Mouse (Mus musculus): ENCODE measurements around the gene Mthfs. TPM values are rescaled to one million over a fixed set of nuclear protein-coding genes. Genes with fewer than 3 reads are reported as not detected.

Gene Mthfs
- polyA plus RNA-seq, 1 experiment from 2014 or later, result 17.4 TPM

GRCm38 (mm10) chr9:89263968-89264367, 53.5 kb downstream of the Mthfs start:
- no peaks in the 10 kb centered on the region for H3K9me3 ChIP-seq
- no peaks in the 10 kb centered on the region for H3K36me3 ChIP-seq
- H3K4me3 ChIP-seq, result no peak overlapping the region
- H3K27me3 ChIP-seq, result no peaks in the 10 kb centered on the region
- WGBS, result 93% methylated on average over 3 of the region's 3 CpGs
- H3K4me2 ChIP-seq (replicated peaks), result no peak overlapping the region
- no peak overlapping the region for H3K27ac ChIP-seq (replicated peaks)
- ATAC-seq (ENCODE audit: low FRiP score, low read depth), result no peak
- H3K4me1 ChIP-seq, result no peaks in the 10 kb centered on the region
- no peak overlapping the region for H3K9ac ChIP-seq (replicated peaks)

- 94% methylated on average over 1 of the region's 1 CpGs for whole genome bisulfite sequencing
- H3K4me3 ChIP-seq, result no peak overlapping the region
- ATAC-seq (ENCODE audit: low FRiP score, low read depth), result no peak
- H3K36me3 ChIP-seq, result no peaks in the 10 kb centered on the region
- H3K27me3 ChIP-seq, result no peaks in the 10 kb centered on the region
- H3K4me1 ChIP-seq, result no peaks in the 10 kb centered on the region
- no peak overlapping the region for H3K9ac ChIP-seq (replicated peaks)
- H3K27ac ChIP-seq (replicated peaks), result no peak overlapping the region
- H3K4me2 ChIP-seq (replicated peaks), result no peak overlapping the region
- no peaks in the 10 kb centered on the region for H3K9me3 ChIP-seq
Measured at GRCm38 (mm10) chr9:89264571-89264970, 54.1 kb downstream of the Mthfs start.

- no peaks in the 10 kb centered on the region for H3K9me3 ChIP-seq
- no peak overlapping the region for H3K4me3 ChIP-seq
- H3K4me1 ChIP-seq, result no peaks in the 10 kb centered on the region
- H3K4me2 ChIP-seq (replicated peaks), result no peak overlapping the region
- 80% methylated on average over 4 of the region's 4 CpGs for WGBS
- no peaks in the 10 kb centered on the region for H3K27me3 ChIP-seq
- no peak for ATAC-seq (ENCODE audit: low FRiP score, low read depth)
- H3K36me3 ChIP-seq, result no peaks in the 10 kb centered on the region
- no peak overlapping the region for H3K27ac ChIP-seq (replicated peaks)
- H3K9ac ChIP-seq (replicated peaks), result no peak overlapping the region
Measured at GRCm38 (mm10) chr9:89267093-89267492, 56.6 kb downstream of the Mthfs start.

- H3K4me2 ChIP-seq (replicated peaks), result no peak overlapping the region
- H3K4me1 ChIP-seq, result no peaks in the 10 kb centered on the region
- H3K4me3 ChIP-seq, result no peak overlapping the region
- WGBS, result 74% methylated on average over 5 of the region's 5 CpGs
- H3K27me3 ChIP-seq, result no peaks in the 10 kb centered on the region
- no peaks in the 10 kb centered on the region for H3K36me3 ChIP-seq
- ATAC-seq (ENCODE audit: low FRiP score, low read depth), result no peak
- no peak overlapping the region for H3K27ac ChIP-seq (replicated peaks)
- H3K9me3 ChIP-seq, result no peaks in the 10 kb centered on the region
- no peak overlapping the region for H3K9ac ChIP-seq (replicated peaks)
Measured at GRCm38 (mm10) chr9:89267572-89267971, 57.1 kb downstream of the Mthfs start.

GRCm38 (mm10) chr9:89270376-89270775, 59.9 kb downstream of the Mthfs start:
- H3K9me3 ChIP-seq, result no peaks in the 10 kb centered on the region
- ATAC-seq (ENCODE audit: low FRiP score, low read depth), result no peak
- no peak overlapping the region for H3K4me3 ChIP-seq
- no peaks in the 10 kb centered on the region for H3K4me1 ChIP-seq
- H3K9ac ChIP-seq (replicated peaks), result no peak overlapping the region
- H3K27ac ChIP-seq (replicated peaks), result no peak overlapping the region
- H3K36me3 ChIP-seq, result no peaks in the 10 kb centered on the region
- H3K4me2 ChIP-seq (replicated peaks), result no peak overlapping the region
- WGBS, result 89% methylated on average over 2 of the region's 2 CpGs
- no peaks in the 10 kb centered on the region for H3K27me3 ChIP-seq

- H3K4me1 ChIP-seq, result no peaks in the 10 kb centered on the region
- WGBS, result 83% methylated on average over 7 of the region's 7 CpGs
- no peaks in the 10 kb centered on the region for H3K36me3 ChIP-seq
- H3K9ac ChIP-seq (replicated peaks), result no peak overlapping the region
- no peak overlapping the region for H3K27ac ChIP-seq (replicated peaks)
- no peaks in the 10 kb centered on the region for H3K27me3 ChIP-seq
- no peaks in the 10 kb centered on the region for H3K9me3 ChIP-seq
- ATAC-seq (ENCODE audit: low FRiP score, low read depth), result no peak
- H3K4me3 ChIP-seq, result no peak overlapping the region
- no peak overlapping the region for H3K4me2 ChIP-seq (replicated peaks)
Measured at GRCm38 (mm10) chr9:89273766-89274165, 63.3 kb downstream of the Mthfs start.

- Histone ChIP-seq H3K27ac (replicated peaks) (no peak overlapping the region), H3K9ac (replicated peaks) (no peak overlapping the region), H3K4me2 (replicated peaks) (no peak overlapping the region), H3K36me3 (no peaks in the 10 kb centered on the region), H3K27me3 (no peaks in the 10 kb centered on the region), H3K9me3 (no peaks in the 10 kb centered on the region), H3K4me1 (no peaks in the 10 kb centered on the region), H3K4me3 (no peak overlapping the region)
- 94% methylated on average over 8 of the region's 8 CpGs for WGBS
- ATAC-seq (ENCODE audit: low FRiP score, low read depth), result no peak
Measured at GRCm38 (mm10) chr9:89278207-89278606, 67.7 kb downstream of the Mthfs start.

- 80% methylated on average over 2 of the region's 2 CpGs for WGBS
- H3K9ac ChIP-seq (replicated peaks), result no peak overlapping the region
- no peaks in the 10 kb centered on the region for H3K27me3 ChIP-seq
- no peaks in the 10 kb centered on the region for H3K9me3 ChIP-seq
- H3K4me2 ChIP-seq (replicated peaks), result no peak overlapping the region
- H3K4me3 ChIP-seq, result no peak overlapping the region
- no peak overlapping the region for H3K27ac ChIP-seq (replicated peaks)
- no peak for ATAC-seq (ENCODE audit: low FRiP score, low read depth)
- H3K36me3 ChIP-seq, result no peaks in the 10 kb centered on the region
- H3K4me1 ChIP-seq, result no peaks in the 10 kb centered on the region
Measured at GRCm38 (mm10) chr9:89282374-89283068, 72.0 kb downstream of the Mthfs start.

GRCm38 (mm10) chr9:89288037-89288436, 77.6 kb downstream of the Mthfs start:
- no peaks in the 10 kb centered on the region for H3K27me3 ChIP-seq
- no peak overlapping the region for H3K9ac ChIP-seq (replicated peaks)
- WGBS, result 21% methylated on average over 2 of the region's 2 CpGs
- no peaks in the 10 kb centered on the region for H3K36me3 ChIP-seq
- no peak overlapping the region for H3K4me2 ChIP-seq (replicated peaks)
- H3K4me1 ChIP-seq, result no peaks in the 10 kb centered on the region
- no peak overlapping the region for H3K27ac ChIP-seq (replicated peaks)
- ATAC-seq (ENCODE audit: low FRiP score, low read depth), result peak; percentile 68
- H3K4me3 ChIP-seq, result no peak overlapping the region
- no peaks in the 10 kb centered on the region for H3K9me3 ChIP-seq

- no peaks in the 10 kb centered on the region for H3K9me3 ChIP-seq
- no peak for ATAC-seq (ENCODE audit: low FRiP score, low read depth)
- H3K27me3 ChIP-seq, result no peaks in the 10 kb centered on the region
- H3K4me3 ChIP-seq, result no peak overlapping the region
- no peak overlapping the region for H3K4me2 ChIP-seq (replicated peaks)
- H3K9ac ChIP-seq (replicated peaks), result no peak overlapping the region
- WGBS, result 95% methylated on average over 3 of the region's 3 CpGs
- H3K27ac ChIP-seq (replicated peaks), result no peak overlapping the region
- no peaks in the 10 kb centered on the region for H3K4me1 ChIP-seq
- no peaks in the 10 kb centered on the region for H3K36me3 ChIP-seq
Measured at GRCm38 (mm10) chr9:89293364-89293763, 82.9 kb downstream of the Mthfs start.

GRCm38 (mm10) chr9:89294121-89294520, 83.6 kb downstream of the Mthfs start:
- no peak overlapping the region for H3K27ac ChIP-seq (replicated peaks)
- no peak overlapping the region for H3K4me3 ChIP-seq
- no peaks in the 10 kb centered on the region for H3K36me3 ChIP-seq
- H3K27me3 ChIP-seq, result no peaks in the 10 kb centered on the region
- no peak overlapping the region for H3K4me2 ChIP-seq (replicated peaks)
- WGBS, result 53% methylated on average over 3 of the region's 3 CpGs
- H3K9me3 ChIP-seq, result no peaks in the 10 kb centered on the region
- H3K4me1 ChIP-seq, result no peaks in the 10 kb centered on the region
- H3K9ac ChIP-seq (replicated peaks), result no peak overlapping the region
- no peak for ATAC-seq (ENCODE audit: low FRiP score, low read depth)

GRCm38 (mm10) chr9:89305637-89306036, 95.2 kb downstream of the Mthfs start:
- 83% methylated on average over 2 of the region's 2 CpGs for WGBS
- Histone ChIP-seq H3K9me3 (no peaks in the 10 kb centered on the region), H3K36me3 (no peaks in the 10 kb centered on the region), H3K9ac (replicated peaks) (no peak overlapping the region), H3K27me3 (no peaks in the 10 kb centered on the region), H3K4me2 (replicated peaks) (no peak overlapping the region), H3K4me1 (no peaks in the 10 kb centered on the region), H3K27ac (replicated peaks) (no peak overlapping the region), H3K4me3 (no peak overlapping the region)
- ATAC-seq (ENCODE audit: low FRiP score, low read depth), result no peak
